Mouse (Mus musculus) skeletal muscle tissue, adult 2 months (tissue): Measurements from ENCODE around the gene Timm13.

ENCODE experiments used
- DNase-seq: peaks from one replicate; pipeline ENCODE4 v3.0.0-alpha.2; 2012; ENCODE audit warnings: low read depth, low spot score

Timm13 gene

DNA sequence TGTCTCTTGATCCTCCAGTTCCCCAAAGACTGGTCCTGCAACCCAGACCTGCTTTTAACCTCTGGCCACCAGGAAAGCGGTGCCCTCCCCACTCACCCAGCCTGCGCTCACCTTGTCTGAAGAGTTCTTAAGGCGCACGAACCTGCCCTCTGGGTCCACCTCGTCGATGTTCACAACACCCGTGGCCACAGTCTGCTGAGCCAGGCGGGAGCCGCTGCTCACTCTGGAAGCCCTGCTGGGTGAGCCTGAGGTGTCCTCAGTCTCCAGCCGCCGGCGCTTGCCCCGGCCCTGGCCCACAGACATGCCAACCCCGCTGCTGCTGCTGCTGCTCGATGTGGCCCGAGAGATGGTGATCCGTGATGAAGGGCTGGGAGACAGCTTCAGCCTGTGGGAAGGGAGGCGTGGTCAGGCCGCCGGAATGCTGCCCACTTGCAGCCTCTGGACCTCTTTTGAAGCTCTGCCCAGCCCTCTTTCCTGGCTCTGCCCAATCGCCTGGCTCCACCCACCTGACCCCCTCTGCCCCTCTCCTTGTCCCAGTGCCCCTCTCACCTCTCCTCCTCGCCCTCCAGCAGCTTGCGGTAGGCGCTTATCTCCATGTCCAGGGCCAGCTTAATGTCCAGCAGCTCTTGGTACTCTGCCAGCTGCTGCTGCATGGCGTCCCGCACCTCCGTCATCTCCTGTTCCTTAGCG, 3.4 kb upstream of the Timm13 start:
- no peak for DNase-seq

DNA sequence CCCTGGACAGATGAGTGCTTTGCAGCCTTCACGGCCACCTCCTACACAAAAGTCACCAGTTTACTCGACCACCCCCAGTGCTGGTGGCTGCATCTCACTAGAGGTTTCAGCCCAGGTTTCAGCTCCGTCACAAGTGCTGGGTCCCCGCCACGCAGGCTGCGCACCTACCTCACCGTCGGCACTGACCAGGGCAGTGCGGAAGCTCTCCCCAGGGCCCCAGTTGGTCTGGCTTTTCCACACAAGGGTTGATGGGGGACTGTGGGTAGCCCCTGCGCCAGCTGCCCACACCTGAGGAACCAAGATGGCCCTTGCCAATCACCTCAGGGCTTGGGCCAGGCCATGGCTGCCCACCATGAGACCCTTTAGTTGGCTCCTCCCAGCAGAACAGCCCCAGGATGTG, 2.5 kb upstream of the Timm13 start:
- DNase-seq: no peak

DNA sequence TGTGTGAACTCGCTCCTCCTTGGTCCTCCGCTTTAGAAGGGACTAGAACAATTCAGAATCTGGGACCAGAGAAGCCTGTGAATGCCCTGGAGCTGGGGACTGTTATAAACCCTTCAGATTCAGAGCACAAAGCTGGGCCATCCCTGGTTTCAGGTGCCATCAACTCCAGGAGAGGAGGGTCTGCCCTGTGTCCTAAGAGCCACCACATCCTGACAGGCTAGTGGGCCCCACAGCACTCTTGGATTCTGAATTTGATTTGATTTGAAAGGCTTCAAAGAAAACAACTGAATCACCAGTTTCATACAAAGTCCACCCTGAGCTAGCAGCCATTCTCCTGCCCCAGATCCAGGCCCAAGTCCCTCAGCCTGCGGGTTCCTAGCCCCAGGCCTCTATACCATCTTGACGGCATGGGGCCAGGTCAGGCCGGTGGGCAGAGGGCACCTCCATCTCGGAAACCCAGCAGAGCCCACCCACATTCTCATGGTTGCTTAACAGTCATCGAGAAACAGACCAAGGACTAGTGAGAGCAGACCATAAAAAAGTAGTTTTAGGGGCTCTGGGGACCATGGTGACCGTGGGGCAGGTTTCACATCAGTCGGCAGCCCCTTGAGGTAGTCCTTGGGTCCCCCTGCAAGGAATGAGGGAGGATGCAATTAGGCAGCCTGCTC, 1.6 kb upstream of the Timm13 start:
- DNase-seq: no peak

DNA sequence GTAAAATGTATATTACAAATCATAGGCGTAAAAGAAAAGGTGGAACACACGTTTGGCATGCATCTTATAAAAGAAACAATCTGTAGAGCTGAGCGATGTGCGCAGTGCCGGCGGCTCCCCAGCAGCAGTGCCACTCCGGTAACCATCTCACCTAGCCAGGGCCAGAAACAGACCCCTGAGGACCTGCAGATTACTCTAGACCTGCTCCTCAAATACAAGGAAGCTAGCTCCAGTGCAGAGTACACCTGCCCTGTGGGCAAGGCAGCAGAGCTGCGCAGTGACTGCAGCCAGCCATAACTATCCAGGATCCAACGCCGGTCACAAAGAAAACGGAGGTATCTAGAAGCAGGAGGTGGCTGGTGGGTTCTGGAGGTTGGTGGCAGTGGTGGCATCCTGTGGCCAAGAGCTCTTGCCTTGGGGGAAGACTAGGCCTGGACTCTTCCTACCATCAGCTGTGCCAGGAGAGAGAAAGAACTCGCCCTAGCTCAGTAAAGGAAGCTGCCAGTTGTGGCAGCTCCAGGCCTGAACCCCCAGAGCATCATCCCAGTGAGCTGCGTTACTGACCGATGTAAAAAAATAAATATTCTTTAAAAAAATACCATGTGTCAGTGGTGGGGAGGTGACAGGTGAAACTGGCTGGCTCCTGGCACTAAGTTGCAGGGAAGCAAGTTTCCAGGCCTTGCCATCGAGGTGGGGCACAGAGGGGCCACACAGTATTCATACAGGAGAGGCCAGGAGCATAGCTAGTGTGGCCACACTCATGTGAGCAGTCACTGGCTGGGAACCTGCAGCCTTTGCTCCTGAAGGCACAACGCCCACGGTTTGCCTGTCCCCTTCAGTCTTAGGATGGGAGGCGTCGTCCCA, 872 bp upstream of the Timm13 start:
- no peak for DNase-seq

DNA sequence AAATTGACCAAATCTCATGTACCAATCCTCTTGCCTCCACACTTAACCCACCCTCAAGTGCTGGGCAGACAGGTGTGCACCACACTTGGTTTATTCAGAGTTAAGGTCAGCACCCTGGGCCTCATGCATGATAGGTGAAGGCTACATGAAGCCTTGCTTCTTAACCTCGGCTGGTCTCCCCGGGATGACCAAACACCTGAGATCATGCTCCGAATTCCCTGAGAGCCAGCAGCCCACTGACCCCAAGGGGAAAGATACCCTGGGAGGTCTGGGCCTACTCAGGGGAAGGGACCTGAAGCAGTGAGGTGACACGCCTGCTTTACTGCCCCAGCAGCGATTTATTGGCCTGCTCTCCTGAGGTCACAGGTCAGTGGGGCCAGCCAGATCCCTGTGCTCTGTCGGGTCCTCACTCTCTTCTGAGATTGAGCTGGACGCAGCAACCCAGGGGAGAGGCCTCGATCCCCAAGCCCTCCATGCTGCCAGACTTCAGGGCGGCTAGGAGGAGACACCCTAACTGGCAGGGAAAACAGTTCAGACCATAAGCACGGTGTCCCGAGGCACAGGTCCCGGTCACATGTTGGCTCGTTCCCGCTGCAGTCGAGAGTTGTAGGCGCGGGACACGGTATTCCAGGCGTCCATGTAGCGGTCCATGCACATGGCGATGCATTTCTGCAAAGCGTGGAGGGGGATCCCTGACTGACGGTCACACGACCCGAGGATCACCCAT, 1.0 kb downstream of the Timm13 start:
- peak; percentile 21 for DNase-seq

DNA sequence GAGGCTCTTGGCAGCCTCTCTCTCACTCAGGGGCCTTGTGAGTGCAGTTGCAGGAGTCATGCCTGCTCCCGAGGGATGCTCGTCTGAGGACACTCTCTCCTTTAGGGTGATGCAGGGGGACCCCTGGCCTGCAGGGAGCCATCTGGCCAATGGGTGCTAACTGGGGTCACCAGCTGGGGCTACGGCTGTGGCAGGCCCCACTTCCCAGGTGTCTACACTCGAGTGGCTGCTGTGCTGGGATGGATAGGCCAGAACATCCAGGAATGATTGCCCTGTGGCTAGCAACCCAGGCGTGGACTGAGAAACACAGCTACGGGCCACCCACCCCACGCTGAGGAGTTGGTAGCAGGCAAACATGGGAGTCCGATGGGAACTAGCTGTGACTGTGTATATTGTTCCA, 1.7 kb downstream of the Timm13 start:
- DNase-seq: no peak

DNA sequence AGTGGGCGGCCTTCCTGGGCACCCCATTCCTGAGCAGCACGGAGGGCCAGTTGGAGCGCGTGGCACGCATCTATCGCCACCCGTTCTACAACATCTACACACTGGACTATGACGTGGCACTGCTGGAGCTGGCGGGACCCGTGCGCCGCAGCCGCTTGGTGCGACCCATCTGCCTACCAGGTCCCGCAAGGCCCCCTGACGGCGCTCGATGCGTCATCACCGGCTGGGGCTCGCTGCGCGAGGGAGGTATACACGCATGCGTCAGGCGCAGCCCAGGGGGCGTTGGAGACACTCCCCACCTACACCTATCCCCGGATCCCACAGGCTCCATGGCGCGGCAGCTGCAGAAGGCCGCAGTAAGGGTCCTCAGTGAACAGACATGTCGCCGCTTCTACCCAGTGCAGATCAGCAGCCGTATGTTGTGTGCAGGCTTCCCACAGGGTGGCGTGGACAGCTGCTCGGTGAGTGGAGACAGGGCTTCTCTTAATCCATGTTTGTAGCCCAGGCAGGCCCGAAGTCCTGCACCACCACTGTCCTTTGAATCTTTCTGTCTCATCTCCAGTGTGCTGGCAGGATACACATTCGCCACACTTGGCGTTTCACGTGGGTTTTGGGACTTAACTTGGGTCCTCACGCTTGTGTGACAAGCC, 2.8 kb downstream of the Timm13 start:
- DNase-seq: no peak

DNA sequence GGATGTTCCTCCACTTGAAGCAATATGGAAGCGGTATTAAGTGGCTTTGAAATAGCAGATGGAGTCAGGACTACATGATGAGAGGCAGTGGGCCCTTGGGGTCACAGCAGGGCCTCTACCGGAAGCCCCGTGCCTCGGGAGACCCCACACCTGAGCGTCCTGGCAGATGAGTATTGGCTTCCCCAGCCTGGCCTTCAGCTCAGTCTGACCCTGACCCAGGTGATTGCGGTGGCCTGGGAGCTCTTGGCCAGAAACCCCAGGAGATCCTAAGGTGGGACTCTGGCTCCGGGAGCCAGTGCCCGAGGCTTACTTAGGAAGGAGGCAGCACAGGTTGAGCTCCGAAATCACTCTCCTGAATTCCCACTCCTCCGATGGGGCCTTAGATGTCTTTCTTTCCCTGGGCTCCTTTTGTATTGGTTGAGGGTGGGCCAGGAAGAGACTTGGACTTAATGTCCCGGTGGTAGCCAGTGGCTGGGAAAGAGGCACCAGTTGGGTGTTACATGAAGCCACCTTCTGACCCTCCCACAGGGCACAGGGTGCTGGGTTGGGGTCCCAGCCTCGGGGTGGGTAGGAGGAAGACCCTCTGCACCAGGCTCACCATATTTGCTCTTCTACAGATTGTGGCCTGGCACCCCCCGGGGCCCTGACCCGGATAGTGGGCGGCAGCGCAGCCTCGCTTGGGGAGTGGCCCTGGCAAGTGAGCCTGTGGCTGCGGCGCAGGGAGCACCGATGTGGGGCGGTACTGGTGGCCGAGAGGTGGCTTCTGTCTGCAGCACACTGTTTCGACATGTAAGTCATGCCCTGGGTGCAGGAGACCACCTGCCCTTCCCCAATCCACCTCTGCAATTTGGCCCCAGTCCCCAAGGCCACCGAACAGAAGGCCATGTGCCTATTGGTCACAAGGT, 3.9 kb downstream of the Timm13 start:
- no peak for DNase-seq

DNA sequence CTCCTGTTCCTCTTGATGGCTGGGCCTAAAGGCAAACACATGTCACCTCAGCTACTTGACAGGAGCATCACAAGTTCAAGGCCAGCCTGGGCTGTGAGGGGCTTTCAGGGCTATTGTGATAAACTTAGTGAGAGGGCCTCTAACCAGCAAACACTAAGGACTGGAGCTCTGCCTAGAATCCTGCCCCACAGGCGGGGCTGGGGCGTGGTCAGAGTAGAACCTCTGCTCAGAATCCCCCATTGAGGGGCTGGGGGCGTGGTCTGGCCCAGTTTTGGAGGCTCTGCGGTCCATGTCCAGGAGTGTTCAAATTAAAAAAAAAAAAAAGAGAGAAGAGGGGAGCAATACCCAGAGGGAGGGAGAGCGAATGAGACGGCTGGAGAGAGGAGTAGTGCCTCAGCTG, 5.1 kb downstream of the Timm13 start:
- no peak for DNase-seq

DNA sequence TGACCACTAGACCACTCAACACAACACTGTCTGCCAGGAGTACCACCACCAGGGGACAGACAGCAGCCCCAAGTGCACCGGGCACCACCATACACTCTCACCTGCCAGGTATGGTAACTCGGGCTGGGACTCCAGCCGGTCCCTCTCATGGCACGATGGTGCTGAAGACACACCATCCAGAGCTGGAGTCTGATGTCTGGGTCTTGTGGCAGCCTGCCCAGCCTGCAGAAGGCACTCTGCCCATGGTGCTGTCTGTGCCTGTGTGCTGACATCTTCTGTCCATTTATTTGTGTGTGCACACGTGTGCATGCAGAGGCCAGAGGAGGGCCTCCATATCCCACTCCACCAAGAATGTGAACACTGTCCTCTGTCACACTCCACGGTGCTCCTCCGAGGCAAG, 5.7 kb downstream of the Timm13 start:
- DNase-seq: no peak

DNA sequence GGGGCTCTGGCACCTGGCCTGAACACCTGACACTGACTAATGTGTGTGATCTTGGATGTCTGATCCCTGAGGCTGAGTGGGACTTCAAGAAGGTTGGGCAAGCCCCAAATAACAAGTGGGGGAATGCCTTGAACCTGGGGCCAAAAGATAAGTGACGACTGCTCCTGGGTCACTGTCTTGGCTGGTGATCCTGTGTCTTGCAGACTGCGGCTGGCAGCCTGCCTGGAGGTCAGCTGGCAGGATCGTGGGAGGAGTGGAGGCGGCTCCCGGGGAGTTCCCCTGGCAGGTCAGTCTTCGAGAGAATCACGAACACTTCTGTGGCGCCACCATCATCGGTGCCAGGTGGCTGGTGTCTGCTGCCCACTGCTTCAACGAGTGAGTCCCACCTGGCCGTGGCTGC, 13.6 kb downstream of the Timm13 start:
- DNase-seq: peak; percentile 62

DNA sequence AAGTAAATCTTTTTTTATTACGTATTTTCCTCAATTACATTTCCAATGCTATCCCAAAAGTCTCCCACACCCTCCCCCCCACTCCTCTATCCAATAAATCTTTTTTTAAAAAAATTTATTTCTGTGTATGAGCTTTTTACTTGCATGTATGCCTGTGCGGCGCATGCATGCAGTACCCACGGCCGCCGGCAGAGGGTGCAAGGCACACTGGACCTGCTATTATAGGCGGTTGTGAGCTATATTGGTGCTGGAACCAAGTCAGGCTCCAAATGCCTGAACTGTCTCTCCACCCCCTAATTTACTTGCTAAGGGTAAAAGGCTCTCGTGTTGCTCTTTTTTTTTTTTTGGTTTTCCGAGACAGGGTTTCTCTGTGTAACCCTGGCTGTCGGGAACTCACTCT, 19.5 kb downstream of the Timm13 start:
- peak; percentile 54 for DNase-seq

DNA sequence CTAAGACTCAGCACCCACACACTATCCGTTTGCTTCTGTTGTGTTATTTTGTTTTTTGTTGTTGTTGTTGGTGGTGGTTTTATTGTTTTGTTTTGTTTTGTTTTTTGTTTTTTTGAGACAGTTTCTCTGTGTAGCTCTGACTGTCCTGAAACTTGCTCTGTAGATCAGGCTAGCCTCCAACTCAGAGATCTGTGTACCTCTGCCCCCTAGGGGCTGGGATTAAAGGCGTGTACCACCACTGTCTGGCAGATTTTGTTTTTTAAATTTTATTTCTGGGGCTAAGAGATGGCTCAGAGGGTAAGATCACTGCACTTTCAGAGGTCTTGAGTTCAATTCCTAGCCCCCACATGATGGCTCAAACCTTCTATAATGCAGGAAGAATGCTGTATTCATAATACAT, 19.9 kb downstream of the Timm13 start:
- no peak for DNase-seq

DNA sequence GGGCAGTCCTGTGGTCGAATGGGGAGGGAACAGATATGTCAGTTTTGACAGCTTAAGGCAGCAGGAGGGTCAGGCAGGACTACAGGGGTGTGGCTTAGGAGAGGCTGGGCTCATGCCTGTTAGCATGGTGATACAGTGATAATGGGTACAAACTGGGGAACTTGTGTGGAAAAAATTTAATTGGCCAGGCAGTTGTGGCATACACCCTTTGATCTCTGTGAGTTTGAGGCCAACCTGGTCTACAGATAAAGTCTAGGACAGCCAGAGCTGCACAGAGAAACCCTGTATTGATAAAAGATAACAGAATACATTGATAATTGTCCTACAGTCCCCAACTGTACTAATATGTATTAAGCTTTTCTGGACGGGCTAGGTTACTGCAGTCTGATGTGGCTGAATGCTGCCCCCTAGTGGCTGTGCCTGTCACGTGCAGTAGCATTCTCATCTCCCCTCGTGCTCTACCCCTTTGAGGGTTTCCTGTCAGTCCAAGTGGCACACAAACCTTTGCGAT, 20.6 kb downstream of the Timm13 start:
- DNase-seq: peak; percentile 63

DNA sequence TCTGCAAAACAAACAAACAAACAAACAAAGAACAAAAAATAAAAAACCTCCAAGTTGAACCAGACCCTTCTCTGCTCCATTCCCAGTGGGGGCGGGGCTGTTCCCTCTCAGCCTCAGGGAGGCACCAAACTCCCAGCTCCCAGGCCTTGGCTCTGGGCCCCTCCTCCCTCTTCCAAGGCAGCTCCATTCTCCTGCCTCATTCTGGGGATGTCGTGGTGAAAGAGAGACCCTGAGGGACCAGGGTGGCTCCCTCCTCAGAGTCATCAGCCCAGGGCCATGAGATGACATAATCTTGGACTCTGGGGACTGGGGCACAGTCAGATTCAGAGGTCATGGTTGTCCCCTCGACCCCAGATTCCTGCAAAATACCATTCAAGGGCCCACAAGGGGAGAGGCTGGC, 24.2 kb downstream of the Timm13 start:
- no peak for DNase-seq

DNA sequence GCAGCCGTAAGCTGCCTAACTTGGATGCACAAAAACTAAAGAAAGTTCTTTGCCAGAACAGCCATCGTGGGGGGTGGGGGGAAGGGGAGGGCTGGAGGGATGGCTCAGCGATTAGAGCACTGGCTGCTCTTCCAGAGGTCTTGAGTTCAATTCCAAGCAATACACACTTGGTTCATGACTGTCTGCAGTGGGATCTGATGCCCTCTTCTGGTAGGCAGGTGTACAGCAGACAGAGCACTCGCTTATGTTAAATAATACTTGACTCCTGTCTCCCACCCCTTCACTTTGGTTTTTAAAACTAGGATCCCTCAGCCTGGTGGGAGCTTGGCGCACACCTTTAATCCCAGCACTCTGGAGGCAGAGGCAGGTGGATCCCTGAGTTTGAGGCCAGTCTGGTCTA, 24.7 kb downstream of the Timm13 start:
- DNase-seq: peak; percentile 41

DNA sequence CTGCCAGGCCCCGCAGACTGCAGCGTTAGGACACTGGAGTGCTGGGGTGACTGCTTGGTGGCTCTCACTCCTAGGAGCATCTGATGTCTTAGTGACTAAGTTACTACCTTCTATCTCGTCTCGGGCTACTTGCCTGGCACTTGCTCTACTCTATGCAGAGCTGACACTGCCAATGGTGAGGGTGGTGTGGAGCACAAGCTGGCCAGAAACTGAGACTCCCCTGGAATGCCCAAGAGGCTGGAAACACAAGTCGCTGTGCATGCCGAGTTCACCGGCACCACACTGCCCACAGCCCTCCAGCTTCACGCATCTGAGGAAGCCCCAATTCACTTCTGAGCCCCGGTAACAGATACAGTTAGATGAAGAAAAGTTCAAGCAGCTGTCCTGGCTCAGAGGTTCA, 26.7 kb downstream of the Timm13 start:
- DNase-seq: peak; percentile 72

DNA sequence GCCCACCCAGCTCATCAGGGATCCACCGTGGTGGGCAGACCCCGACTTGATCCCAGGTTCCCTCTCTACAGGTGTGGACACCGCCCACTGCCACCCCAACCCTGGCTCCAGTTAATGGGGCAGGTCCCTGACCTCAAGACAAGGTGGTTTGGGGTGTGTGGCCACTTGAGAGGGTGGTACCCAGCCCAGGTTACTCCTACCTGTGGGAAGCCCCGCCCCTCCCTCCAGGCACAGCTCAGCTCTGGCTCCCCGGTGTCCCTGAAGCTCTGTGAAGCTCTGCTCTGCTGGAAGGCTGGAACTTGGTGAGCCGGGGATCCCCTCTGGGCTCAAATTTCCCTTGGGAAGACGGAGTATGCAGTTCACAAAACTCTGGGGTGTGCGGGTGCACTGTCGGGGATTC, 29.2 kb downstream of the Timm13 start, which contains the start of gene Tmprss9:
Gene Tmprss9 (plus strand): TSS at position 268 of the 400 bp plus-strand sequence.
- no peak for DNase-seq

DNA sequence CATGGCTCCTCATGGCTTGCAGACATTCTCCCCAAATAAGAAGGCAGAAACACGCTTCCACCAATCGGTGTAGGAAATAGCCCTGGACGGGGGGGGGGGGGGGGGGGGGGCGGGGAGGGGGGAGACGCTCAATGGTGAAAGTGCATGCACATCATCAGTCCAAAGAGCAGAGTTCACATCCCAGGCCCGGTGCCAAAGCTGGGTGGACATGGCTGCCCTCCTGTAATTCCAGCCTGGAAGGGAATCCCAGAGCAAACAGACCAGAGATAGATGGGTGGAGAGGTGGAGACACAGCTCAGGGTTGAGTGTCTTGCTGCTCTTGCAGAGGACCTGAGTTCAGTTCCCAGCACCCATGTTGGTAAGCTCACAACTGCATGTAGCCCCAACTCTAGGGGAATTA, 29.8 kb downstream of the Timm13 start:
- DNase-seq: no peak

DNA sequence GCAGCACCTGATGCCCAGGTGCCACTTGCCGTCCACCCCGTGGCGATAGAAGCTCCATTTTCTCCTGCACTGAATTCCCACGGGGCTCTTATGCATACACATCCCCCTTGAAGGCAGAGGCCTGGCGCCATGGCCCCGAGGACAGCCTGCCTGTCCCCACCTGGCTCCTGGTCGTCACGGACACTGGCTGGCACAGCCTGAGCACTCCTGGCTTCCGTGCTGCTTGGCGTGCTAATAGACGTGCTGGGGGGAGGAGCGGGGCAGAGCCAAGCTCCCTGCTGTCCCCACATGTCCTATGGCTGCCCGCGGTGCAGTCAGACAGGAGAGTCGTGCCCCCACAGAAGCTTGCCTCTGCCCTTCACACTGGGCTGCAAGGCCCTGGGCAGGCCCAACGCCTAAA, 36.3 kb downstream of the Timm13 start:
- peak; percentile 85 for DNase-seq
